Mouse (Mus musculus) liver, adult 2 months (tissue): ENCODE measurements around the gene Sema3g.

Experiments used
- CTCF ChIP-seq: fragments of 200-500 bp; IDR thresholded peaks from 2 replicates; pipeline ENCODE4 v1.5.1; 2011; ENCODE audit warnings: low read depth, low read length, control low read depth
- POLR2A ChIP-seq: fragments of 200-500 bp; IDR thresholded peaks from 2 replicates; pipeline ENCODE4 v1.6.1; 2011; ENCODE audit warnings: low read length, control low read depth; ENCODE audit not compliant: insufficient read depth; ENCODE audit errors: extremely low read depth

DNA sequence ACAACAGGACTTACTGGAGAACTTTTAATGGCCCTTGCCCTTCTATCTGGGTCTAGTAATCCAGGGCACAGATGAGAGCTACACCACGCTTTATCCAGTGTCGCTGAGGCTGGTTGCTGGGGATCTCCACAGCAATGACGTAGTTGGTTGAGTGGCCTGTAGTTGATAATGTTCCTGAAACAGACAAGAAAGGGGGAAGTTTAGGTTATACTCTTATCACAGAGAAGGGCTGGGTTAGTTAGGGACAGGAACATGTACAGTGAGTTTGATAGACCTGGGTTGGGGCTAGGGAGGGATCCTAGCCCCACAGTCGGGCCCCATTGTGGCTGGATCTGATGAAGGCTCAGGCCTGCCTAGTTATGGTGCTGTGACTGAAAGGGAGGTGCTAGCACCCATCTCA is 42.7 kb downstream of the Sema3g start:
- TF ChIP-seq CTCF = no peak
- TF ChIP-seq POLR2A = no peak
